ENCODE assay signal across 12 mouse cellular contexts in the genomic region with DNA sequence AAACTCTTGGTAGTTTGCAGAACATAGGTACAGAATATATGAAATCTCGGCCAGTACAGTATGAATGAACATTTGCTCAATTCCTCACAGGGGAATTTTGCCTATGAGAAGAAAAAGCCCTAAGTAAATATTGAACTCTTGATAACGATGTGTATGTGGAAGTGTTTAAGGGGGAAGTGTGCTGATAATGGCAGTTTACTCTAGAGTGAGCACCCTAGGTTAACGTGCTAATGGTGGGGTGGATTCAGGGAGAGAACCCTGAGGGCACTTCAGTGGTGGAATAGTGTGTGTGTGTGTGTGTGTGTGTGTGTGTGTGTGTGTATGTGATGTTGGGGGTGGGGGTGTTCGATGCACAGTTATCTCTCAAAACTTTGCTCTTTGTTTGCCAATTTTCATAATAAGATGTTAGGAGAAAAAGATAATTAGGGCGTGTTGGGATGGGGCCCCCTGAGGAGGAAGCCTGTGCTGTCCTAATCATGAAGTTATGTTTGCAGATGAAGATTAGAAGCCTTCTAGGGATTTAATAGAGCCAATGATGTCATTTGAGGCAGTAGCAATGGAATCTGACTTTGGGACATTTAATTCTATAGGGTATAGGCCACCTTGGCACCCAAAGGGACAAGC. TPM values are rescaled to one million over a fixed set of nuclear protein-coding genes. Genes with fewer than 3 reads are reported as not detected.
DNase-seq lines count a peak whose midpoint lies in the region; ATAC-seq and TF ChIP-seq lines count a peak whose summit lies in the region.
"Had no signal": no experiment of that assay in that cellular context is flagged by ENCODE, and none has a peak within 500 bp of the region (broad histone marks: within the 10 kb centered on the region; RNA-seq: fewer than 3 reads in every experiment).

No protein-coding gene starts in this region.

- no peaks in the 10 kb centered on the region for H3K9me3 ChIP-seq in forebrain, postnatal 0 days (ENCODE audit: low read length)
- no peaks in the 10 kb centered on the region for H3K9me3 ChIP-seq in forebrain, embryonic 11.5 days (ENCODE audit: control insufficient read depth, low read length)
- no peaks in the 10 kb centered on the region for H3K9me3 ChIP-seq in kidney, embryonic 15.5 days (replicated peaks)
- no peaks in the 10 kb centered on the region for H3K9me3 ChIP-seq in liver, embryonic 16.5 days (replicated peaks; ENCODE audit: control insufficient read depth, low read length)

- no peak for TF ChIP-seq CTCF in forebrain, postnatal 0 days (IDR thresholded peaks at IDR 0.05; ENCODE audit: low read depth)
- TF ChIP-seq CTCF in kidney, adult 2 months (conservative IDR thresholded peaks at IDR 0.05; ENCODE audit: insufficient read depth, insufficient read length, low read depth, low read length): no peak

- H3K4me3 ChIP-seq in forebrain, postnatal 0 days (ENCODE audit: low read depth, low read length): no peak overlapping the region
- H3K4me3 ChIP-seq in forebrain, embryonic 11.5 days (ENCODE audit: low read depth, low read length): no peak overlapping the region
- H3K4me3 ChIP-seq in kidney, embryonic 15.5 days (replicated peaks): no peak overlapping the region
- H3K4me3 ChIP-seq in kidney, adult 2 months (ENCODE audit: insufficient read depth, low read depth, low read length): no peak overlapping the region
- peak overlapping the region; percentile 38 for H3K4me3 ChIP-seq in liver, embryonic 16.5 days (ENCODE audit: low read depth, low read length)
- H3K4me3 ChIP-seq: myocyte had no signal

- no peak overlapping the region for H3K9ac ChIP-seq in forebrain, postnatal 0 days
- no peak overlapping the region for H3K9ac ChIP-seq in forebrain, embryonic 11.5 days (ENCODE audit: low read length)
- no peak overlapping the region for H3K9ac ChIP-seq in kidney, embryonic 15.5 days
- H3K9ac ChIP-seq in liver, embryonic 16.5 days (ENCODE audit: low read depth, low read length): peak overlapping the region; percentile 36

- WGBS in forebrain, postnatal 0 days: 69% methylated on average over 5 of the region's 5 CpGs
- 87% methylated on average over 5 of the region's 5 CpGs for WGBS in forebrain, embryonic 11.5 days
- 72% methylated on average over 5 of the region's 5 CpGs for WGBS in kidney, embryonic 15.5 days
- 90% methylated on average over 5 of the region's 5 CpGs for WGBS in kidney, adult 2 months
- WGBS in liver, embryonic 16.5 days (ENCODE audit: insufficient replicate concordance): 23% methylated on average over 5 of the region's 5 CpGs

- DNase-seq in forebrain, postnatal 0 days: no peak
- DNase-seq in forebrain, embryonic 11.5 days (ENCODE audit: low spot score): no peak
- no peak for DNase-seq in kidney, adult 2 months
- DNase-seq in ovary, adult 18-20 months (ENCODE audit: low spot score): no peak
- DNase-seq: adrenal gland, adult 8-10 months; cerebellum, adult 11 months; right cerebral cortex, adult 18-20 months had no signal

- TF ChIP-seq POLR2A in kidney, adult 2 months (IDR thresholded peaks at IDR 0.05; ENCODE audit: low read depth, low read length): no peak

- no peaks in the 10 kb centered on the region for H3K36me3 ChIP-seq in forebrain, postnatal 0 days (ENCODE audit: insufficient read depth)
- H3K36me3 ChIP-seq in forebrain, embryonic 11.5 days (ENCODE audit: control insufficient read depth, insufficient read depth, low read length): no peaks in the 10 kb centered on the region
- no peaks in the 10 kb centered on the region for H3K36me3 ChIP-seq in kidney, embryonic 15.5 days
- no peaks in the 10 kb centered on the region for H3K36me3 ChIP-seq in kidney, adult 2 months (ENCODE audit: control insufficient read depth, insufficient read depth, low read length)
- H3K36me3 ChIP-seq in liver, embryonic 16.5 days (ENCODE audit: control insufficient read depth, insufficient read depth): no peaks in the 10 kb centered on the region

- no peak overlapping the region for H3K27ac ChIP-seq in forebrain, postnatal 0 days (ENCODE audit: low read depth, low read length)
- no peak overlapping the region for H3K27ac ChIP-seq in forebrain, embryonic 11.5 days (ENCODE audit: low read depth, low read length)
- no peak overlapping the region for H3K27ac ChIP-seq in kidney, embryonic 15.5 days
- H3K27ac ChIP-seq in kidney, adult 2 months (ENCODE audit: insufficient read depth, low read depth, low read length): no peak overlapping the region
- peak overlapping the region; percentile 90 for H3K27ac ChIP-seq in liver, embryonic 16.5 days (ENCODE audit: low read length)

- H3K4me1 ChIP-seq in forebrain, postnatal 0 days (ENCODE audit: insufficient read depth): no peaks in the 10 kb centered on the region
- H3K4me1 ChIP-seq in forebrain, embryonic 11.5 days (replicated peaks; ENCODE audit: control insufficient read depth, insufficient read depth, low read length): no peaks in the 10 kb centered on the region
- H3K4me1 ChIP-seq in kidney, embryonic 15.5 days: peaks cover 13% of the 10 kb centered on the region; the same call in 1 of the 2 replicates
- no peaks in the 10 kb centered on the region for H3K4me1 ChIP-seq in kidney, adult 2 months (ENCODE audit: control insufficient read depth, insufficient read depth, low read length)
- H3K4me1 ChIP-seq in liver, embryonic 16.5 days (ENCODE audit: control insufficient read depth, low read depth, low read length): peaks cover 12% of the 10 kb centered on the region

- ATAC-seq in forebrain, postnatal 0 days: no peak
- ATAC-seq in forebrain, embryonic 11.5 days (replicated peaks; ENCODE audit: low FRiP score): no peak
- no peak for ATAC-seq in kidney, embryonic 15.5 days (replicated peaks; ENCODE audit: low FRiP score)
- ATAC-seq in common myeloid progenitor, adult 5-6 weeks (replicated peaks; ENCODE audit: low read depth, poor library complexity, severe bottlenecking): peak; percentile 30; the same call in 1 of the 2 replicates
- peak; percentile 68 for ATAC-seq in liver, embryonic 16.5 days (ENCODE audit: low read depth)
- ATAC-seq in CD4-positive, CD25-positive, alpha-beta regulatory T cell, adult 4 months: no peak

- H3K27me3 ChIP-seq in forebrain, postnatal 0 days (ENCODE audit: insufficient read depth, low read length): no peaks in the 10 kb centered on the region
- H3K27me3 ChIP-seq in forebrain, embryonic 11.5 days (ENCODE audit: control insufficient read depth, insufficient read depth, low read length): no peaks in the 10 kb centered on the region
- 0 out of 2 replicates have a peak, but pooled peaks cover 2% of the 10 kb centered on the region for H3K27me3 ChIP-seq in kidney, embryonic 15.5 days
- H3K27me3 ChIP-seq in kidney, adult 2 months (replicated peaks; ENCODE audit: control insufficient read depth, insufficient read depth, low read length): no peaks in the 10 kb centered on the region
- H3K27me3 ChIP-seq in liver, embryonic 16.5 days (ENCODE audit: control insufficient read depth, insufficient read depth, low read depth, low read length): no peaks in the 10 kb centered on the region

- H3K4me2 ChIP-seq in forebrain, postnatal 0 days (ENCODE audit: low read depth): peak overlapping the region; percentile 37; the same call in 1 of the 2 replicates
- H3K4me2 ChIP-seq in forebrain, embryonic 11.5 days (ENCODE audit: low read depth, low read length, severe bottlenecking): no peak overlapping the region
- H3K4me2 ChIP-seq in kidney, embryonic 15.5 days: 0 out of 2 replicates have a peak overlapping the region, but pooled peaks have one; percentile 36
- peak overlapping the region; percentile 65 for H3K4me2 ChIP-seq in liver, embryonic 16.5 days (ENCODE audit: low read depth, low read length)

RNA-seq across cellular contexts. Expression of gene Pcsk6, which starts 19.2 kb away (rescaled TPM):
- 8.2 and 10.2 TPM in 2 replicates for total RNA-seq in forebrain, postnatal 0 days (2014; rRNA removed)
- polyA plus RNA-seq in forebrain, postnatal 0 days (2015; fragmentation: Nextera tagmentation; extraction: Ambion mirVana): 1.6 and 2.4 TPM in 2 replicates
- polyA plus RNA-seq in forebrain, embryonic 11.5 days (2014; fragmentation: Nextera tagmentation; extraction: Ambion mirVana): 2.7 and 3.1 TPM in 2 replicates
- polyA plus RNA-seq in kidney, embryonic 15.5 days (2015; fragmentation: Nextera tagmentation; extraction: Ambion mirVana): 2.7 and 2.9 TPM in 2 replicates
- polyA plus RNA-seq in kidney, adult 2 months (2012; rRNA removed): 25.0 and 28.3 TPM in 2 replicates
- total RNA-seq in common myeloid progenitor, adult 5-6 weeks (2017): 0.09 and 0.10 TPM in 2 replicates
- polyA plus RNA-seq in liver, embryonic 16.5 days (2015; fragmentation: Nextera tagmentation; extraction: Ambion mirVana): 1.2 and 1.5 TPM in 2 replicates
- not detected for polyA plus RNA-seq in CD4-positive, CD25-positive, alpha-beta regulatory T cell, adult 4 months (2017; shearing (Covaris generic))

Comparison
In these comparisons a context has a peak if more than half of its experiments do, and no peak if none do; other contexts are left out.
1. ATAC-seq: peak in common myeloid progenitor, adult 5-6 weeks (single experiment) and liver, embryonic 16.5 days (single experiment); none in forebrain, postnatal 0 days (single experiment), forebrain, embryonic 11.5 days (single experiment), kidney, embryonic 15.5 days (single experiment) and CD4-positive, CD25-positive, alpha-beta regulatory T cell, adult 4 months (single experiment).